Mouse (Mus musculus) intestine, postnatal 0 days (tissue): ENCODE measurements at regions not wholly inside any gene's neighbourhood (a gene's known extent, or its start where the extent isn't known, plus 50 kb on each side); places are given as distances from the start of the nearest gene placed in this dataset.

Experiments used
- ATAC-seq: fragments of 200-750 bp; cut with Nextera tagmentation; 2 replicates; pipeline ENCODE4 v1.8.0; 2017; ENCODE audit warnings: mild to moderate bottlenecking, moderate TSS enrichment, moderate library complexity
- H3K27ac ChIP-seq: fragments of 300-500 bp; sonication (generic); 2 replicates; pipeline ENCODE4 v1.5.1; 2014; ENCODE audit warnings: mild to moderate bottlenecking, low read depth, low read length, moderate library complexity
- H3K27me3 ChIP-seq: fragments of 300-500 bp; sonication (generic); replicated peaks from 2 replicates; pipeline ENCODE4 v1.6.1; 2014; ENCODE audit warnings: low read length, mixed read lengths; ENCODE audit not compliant: control insufficient read depth, insufficient read depth
- H3K36me3 ChIP-seq: fragments of 300-500 bp; sonication (generic); 2 replicates; pipeline ENCODE4 v1.6.1; 2014; ENCODE audit warnings: mild to moderate bottlenecking, moderate library complexity; ENCODE audit not compliant: control insufficient read depth, insufficient read depth
- H3K4me1 ChIP-seq: fragments of 300-500 bp; sonication (generic); replicated peaks from 2 replicates; pipeline ENCODE4 v1.6.1; 2014; ENCODE audit warnings: antibody characterized with exemption, low read length, mixed read lengths; ENCODE audit not compliant: control insufficient read depth, insufficient read depth
- H3K4me2 ChIP-seq: fragments of 300-500 bp; sonication (generic); replicated peaks from 2 replicates; pipeline ENCODE4 v1.6.1; 2014; ENCODE audit warnings: low read depth, mild to moderate bottlenecking, moderate library complexity
- H3K4me3 ChIP-seq: fragments of 300-500 bp; sonication (generic); 2 replicates; pipeline ENCODE4 v1.5.1; 2014; ENCODE audit warnings: low read depth, low read length
- H3K9ac ChIP-seq: fragments of 300-500 bp; sonication (generic); 2 replicates; pipeline ENCODE4 v1.6.1; 2014; ENCODE audit warnings: mild to moderate bottlenecking, low read depth, low read length
- H3K9me3 ChIP-seq: fragments of 300-500 bp; sonication (generic); 2 replicates; pipeline ENCODE4 v1.6.1; 2016; ENCODE audit warnings: mixed run types; ENCODE audit not compliant: control insufficient read depth
- CTCF ChIP-seq: sonication (generic); IDR thresholded peaks from 2 replicates; pipeline ENCODE4 v1.5.1; 2016; ENCODE audit warnings: low read depth, mild to moderate bottlenecking, control low read depth, antibody characterized with exemption, moderate library complexity
- WGBS: fragments of 180-500 bp; shearing (Covaris S2); extraction: QIAGEN DNeasy Blood & Tissue Kit; methylation state at CpG from one replicate; pipeline ENCODE4 v1.1.7; 2014; 5-methylcytosine and 5-hydroxymethylcytosine counted together

DNA sequence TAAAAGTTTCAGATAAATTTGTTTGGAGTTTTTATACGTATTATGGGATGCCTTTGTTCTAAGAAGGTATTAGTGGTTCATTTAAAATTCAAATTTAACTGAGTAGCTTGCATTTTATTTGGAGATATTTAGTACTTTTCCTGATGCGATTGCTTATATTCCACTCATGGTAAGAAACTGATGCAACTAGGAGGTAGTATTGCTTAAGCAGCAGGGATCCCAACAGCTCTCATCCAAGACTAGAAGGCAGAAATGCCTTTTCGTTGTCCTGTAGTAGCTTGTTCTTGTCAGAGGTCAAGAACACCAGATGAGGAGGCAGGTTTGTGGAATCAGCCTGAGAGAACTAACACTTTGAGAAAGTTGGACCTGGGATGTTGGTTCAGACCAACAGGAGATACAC, 120.5 kb downstream of the C1d start:
- H3K27ac ChIP-seq: no peak overlapping the region
- no peak overlapping the region for H3K4me2 ChIP-seq
- no peak for TF ChIP-seq CTCF
- H3K9ac ChIP-seq: no peak overlapping the region
- H3K4me1 ChIP-seq: no peaks in the 10 kb centered on the region
- H3K9me3 ChIP-seq: no peaks in the 10 kb centered on the region
- WGBS: 75% methylated on average over 3 of the region's 3 CpGs
- ATAC-seq: no peak
- H3K27me3 ChIP-seq: no peaks in the 10 kb centered on the region
- H3K4me3 ChIP-seq: no peak overlapping the region
- H3K36me3 ChIP-seq: no peaks in the 10 kb centered on the region

- no peak overlapping the region for H3K27ac ChIP-seq
- ATAC-seq: no peak
- H3K9ac ChIP-seq: no peak overlapping the region
- H3K4me1 ChIP-seq: no peaks in the 10 kb centered on the region
- no peaks in the 10 kb centered on the region for H3K9me3 ChIP-seq
- no peak overlapping the region for H3K4me2 ChIP-seq
- no peaks in the 10 kb centered on the region for H3K36me3 ChIP-seq
- no peaks in the 10 kb centered on the region for H3K27me3 ChIP-seq
- no peak overlapping the region for H3K4me3 ChIP-seq
- WGBS: 66% methylated on average over 3 of the region's 3 CpGs
- TF ChIP-seq CTCF: no peak
Measured at GRCm38 (mm10) chr11:17386756-17387155, 129.4 kb downstream of the C1d start.

- Histone ChIP-seq H3K27ac (no peak overlapping the region), H3K9me3 (no peaks in the 10 kb centered on the region), H3K4me2 (no peak overlapping the region), H3K27me3 (no peaks in the 10 kb centered on the region), H3K4me1 (no peaks in the 10 kb centered on the region), H3K9ac (no peak overlapping the region), H3K4me3 (no peak overlapping the region), H3K36me3 (no peaks in the 10 kb centered on the region)
- TF ChIP-seq CTCF: no peak
- WGBS: 74% methylated on average over 6 of the region's 6 CpGs
- ATAC-seq: no peak
Measured at GRCm38 (mm10) chr11:17393832-17394231, 136.5 kb downstream of the C1d start.

DNA sequence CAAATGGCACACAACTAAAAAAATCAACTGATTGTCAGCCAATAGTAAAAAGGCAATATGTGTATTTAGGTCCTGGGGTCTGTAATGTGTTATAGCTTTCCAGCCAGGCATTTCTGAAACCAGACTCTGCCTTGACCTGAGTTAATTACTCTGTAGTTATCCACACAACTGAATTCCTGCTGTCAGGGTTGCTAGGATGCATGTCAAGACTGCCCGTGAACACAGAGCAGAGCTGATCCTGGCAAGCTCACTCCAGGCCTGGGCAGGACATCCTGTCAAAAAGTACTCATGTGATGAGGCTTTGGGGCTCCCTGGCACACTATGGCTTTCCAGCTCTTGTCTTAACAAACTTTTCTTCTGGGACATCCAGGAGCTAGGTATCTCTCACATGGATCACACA, 157.2 kb downstream of the C1d start:
- no peak overlapping the region for H3K4me3 ChIP-seq
- ATAC-seq: no peak
- H3K9me3 ChIP-seq: no peaks in the 10 kb centered on the region
- H3K4me1 ChIP-seq: no peaks in the 10 kb centered on the region
- H3K9ac ChIP-seq: no peak overlapping the region
- WGBS: 14% methylated on average over 1 of the region's 1 CpGs
- no peak overlapping the region for H3K27ac ChIP-seq
- no peaks in the 10 kb centered on the region for H3K27me3 ChIP-seq
- H3K4me2 ChIP-seq: no peak overlapping the region
- no peak for TF ChIP-seq CTCF
- no peaks in the 10 kb centered on the region for H3K36me3 ChIP-seq

DNA sequence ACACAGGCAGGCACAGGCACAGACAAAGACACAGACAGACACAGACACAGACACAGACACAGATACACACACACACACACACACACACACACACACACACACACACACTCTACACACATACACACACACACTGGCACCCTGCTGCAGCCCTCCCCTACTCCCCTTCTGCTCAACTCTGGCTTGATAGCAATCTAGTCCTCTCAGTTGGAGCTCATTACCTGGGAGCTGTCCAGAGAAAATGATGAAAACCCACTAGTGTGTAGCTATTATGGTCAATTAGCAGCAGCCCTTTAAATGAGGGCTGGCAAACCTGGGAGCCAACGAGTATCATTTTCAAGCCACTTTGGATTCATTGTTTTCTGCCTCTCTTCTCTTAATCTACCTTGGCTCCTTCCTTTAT, 157.8 kb downstream of the C1d start:
- Histone ChIP-seq H3K9ac (no peak overlapping the region), H3K4me1 (no peaks in the 10 kb centered on the region), H3K27me3 (no peaks in the 10 kb centered on the region), H3K27ac (no peak overlapping the region), H3K9me3 (no peaks in the 10 kb centered on the region), H3K4me2 (no peak overlapping the region), H3K36me3 (no peaks in the 10 kb centered on the region), H3K4me3 (no peak overlapping the region)
- TF ChIP-seq CTCF: no peak
- WGBS: 67% methylated on average over 1 of the region's 1 CpGs
- no peak for ATAC-seq

DNA sequence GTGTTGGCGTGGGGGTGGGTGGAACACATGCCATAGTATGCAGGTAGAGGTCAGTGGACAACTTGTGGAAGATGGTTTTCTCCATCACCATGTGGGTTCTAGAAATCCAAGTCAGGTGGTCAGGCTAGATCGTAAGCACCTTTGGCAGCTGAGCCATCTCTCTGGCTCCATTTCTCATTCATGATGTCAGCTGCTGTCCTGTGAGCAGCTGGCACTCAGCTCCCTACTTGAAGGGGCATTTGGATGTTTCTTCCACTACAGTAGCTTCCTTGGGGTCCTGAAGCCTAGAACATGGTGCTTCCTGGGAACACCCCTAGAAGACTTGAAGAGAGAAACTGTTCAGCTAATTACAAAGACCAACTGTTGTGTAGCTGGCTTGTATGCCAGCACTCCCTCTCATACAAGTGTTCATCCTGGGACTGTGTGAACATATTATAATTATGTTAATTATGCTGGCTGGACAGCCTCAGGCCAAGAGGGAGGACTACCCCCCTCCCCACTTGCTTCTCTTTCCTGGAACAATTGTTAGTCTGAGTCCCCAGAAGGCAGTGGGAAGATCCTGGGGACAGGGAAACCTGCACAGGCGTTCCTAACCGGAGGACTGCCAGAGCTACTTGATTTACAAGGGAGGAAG, 160.4 kb downstream of the C1d start:
- Histone ChIP-seq H3K27me3 (no peaks in the 10 kb centered on the region), H3K4me1 (no peaks in the 10 kb centered on the region), H3K9ac (no peak overlapping the region), H3K27ac (no peak overlapping the region), H3K4me3 (no peak overlapping the region), H3K9me3 (no peaks in the 10 kb centered on the region), H3K4me2 (no peak overlapping the region), H3K36me3 (no peaks in the 10 kb centered on the region)
- no peak for TF ChIP-seq CTCF
- no peak for ATAC-seq
- 61% methylated on average over 4 of the region's 4 CpGs for WGBS

GRCm38 (mm10) chr11:17442133-17442532, 184.8 kb downstream of the C1d start:
- Histone ChIP-seq H3K4me2 (no peak overlapping the region), H3K27me3 (no peaks in the 10 kb centered on the region), H3K4me1 (no peaks in the 10 kb centered on the region), H3K36me3 (no peaks in the 10 kb centered on the region), H3K9ac (no peak overlapping the region), H3K27ac (no peak overlapping the region), H3K9me3 (no peaks in the 10 kb centered on the region), H3K4me3 (no peak overlapping the region)
- ATAC-seq: no peak
- TF ChIP-seq CTCF: no peak
- 53% methylated on average over 4 of the region's 4 CpGs for WGBS
